Mouse (Mus musculus): ENCODE data around the gene Ttpal. TPM values are rescaled to one million over a fixed set of nuclear protein-coding genes. Genes with fewer than 3 reads are reported as not detected.

The Ttpal gene
- polyA plus RNA-seq, 1 experiment from 2014 or later = 37.3 TPM

GRCm38 (mm10) chr2:163662076-163662475, 60.0 kb downstream of the Ttpal start:
- H3K27ac ChIP-seq (ENCODE audit: low read depth) = no peak overlapping the region
- H3K36me3 ChIP-seq (ENCODE audit: insufficient read depth) = 0 out of 2 replicates have a peak, but pooled peaks cover 6% of the 10 kb centered on the region
- H3K4me1 ChIP-seq (ENCODE audit: insufficient read depth) = no peaks in the 10 kb centered on the region
- DNase-seq = no peak
- WGBS = 93% methylated on average over 5 of the region's 5 CpGs
- no peak overlapping the region for H3K9ac ChIP-seq
- no peak overlapping the region for H3K4me3 ChIP-seq (ENCODE audit: low read depth, low read length)
- H3K9me3 ChIP-seq (ENCODE audit: low read depth, low read length) = no peaks in the 10 kb centered on the region
- H3K27me3 ChIP-seq (ENCODE audit: insufficient read depth, low read length) = no peaks in the 10 kb centered on the region
- H3K4me2 ChIP-seq = no peak overlapping the region
- ATAC-seq (ENCODE audit: insufficient read depth) = no peak
- no peak for TF ChIP-seq CTCF (IDR thresholded peaks at IDR 0.05; ENCODE audit: low read depth)

- ATAC-seq (ENCODE audit: insufficient read depth) = no peak
- 80% methylated on average over 2 of the region's 2 CpGs for WGBS
Observed at GRCm38 (mm10) chr2:163662698-163663221, 60.6 kb downstream of the Ttpal start.

GRCm38 (mm10) chr2:163663930-163664329, 61.8 kb downstream of the Ttpal start:
- H3K27me3 ChIP-seq (ENCODE audit: insufficient read depth, low read length) = no peaks in the 10 kb centered on the region
- H3K4me2 ChIP-seq = no peak overlapping the region
- DNase-seq = no peak
- 75% methylated on average over 3 of the region's 3 CpGs for WGBS
- no peaks in the 10 kb centered on the region for H3K4me1 ChIP-seq (ENCODE audit: insufficient read depth)
- H3K9ac ChIP-seq = no peak overlapping the region
- no peak overlapping the region for H3K27ac ChIP-seq (ENCODE audit: low read depth)
- no peak for TF ChIP-seq CTCF (IDR thresholded peaks at IDR 0.05; ENCODE audit: low read depth)
- H3K9me3 ChIP-seq (ENCODE audit: low read depth, low read length) = no peaks in the 10 kb centered on the region
- 0 out of 2 replicates have a peak, but pooled peaks cover 6% of the 10 kb centered on the region for H3K36me3 ChIP-seq (ENCODE audit: insufficient read depth)
- H3K4me3 ChIP-seq (ENCODE audit: low read depth, low read length) = no peak overlapping the region
- ATAC-seq (ENCODE audit: insufficient read depth) = no peak

More at GRCm38 (mm10) chr2:163662698-163663221, 60.6 kb downstream of the Ttpal start:
- Histone ChIP-seq H3K27ac (ENCODE audit: low read depth) (no peak overlapping the region), H3K4me2 (no peak overlapping the region), H3K9me3 (ENCODE audit: low read depth, low read length) (no peaks in the 10 kb centered on the region), H3K27me3 (ENCODE audit: insufficient read depth, low read length) (no peaks in the 10 kb centered on the region), H3K36me3 (ENCODE audit: insufficient read depth) (0 out of 2 replicates have a peak, but pooled peaks cover 6% of the 10 kb centered on the region), H3K4me3 (ENCODE audit: low read depth, low read length) (no peak overlapping the region), H3K4me1 (ENCODE audit: insufficient read depth) (no peaks in the 10 kb centered on the region), H3K9ac (no peak overlapping the region)
- no peak for TF ChIP-seq CTCF (IDR thresholded peaks at IDR 0.05; ENCODE audit: low read depth)
- DNase-seq = no peak

- Histone ChIP-seq H3K4me1 (ENCODE audit: insufficient read depth) (no peaks in the 10 kb centered on the region), H3K27me3 (ENCODE audit: insufficient read depth, low read length) (no peaks in the 10 kb centered on the region), H3K36me3 (ENCODE audit: insufficient read depth) (no peaks in the 10 kb centered on the region), H3K9ac (no peak overlapping the region), H3K9me3 (ENCODE audit: low read depth, low read length) (no peaks in the 10 kb centered on the region), H3K4me2 (no peak overlapping the region), H3K27ac (ENCODE audit: low read depth) (no peak overlapping the region), H3K4me3 (ENCODE audit: low read depth, low read length) (no peak overlapping the region)
- WGBS = 93% methylated on average over 1 of the region's 1 CpGs
- ATAC-seq (ENCODE audit: insufficient read depth) (no peak), DNase-seq (no peak)
- no peak for TF ChIP-seq CTCF (IDR thresholded peaks at IDR 0.05; ENCODE audit: low read depth)
Observed at GRCm38 (mm10) chr2:163667045-163667444, 64.9 kb downstream of the Ttpal start.

Other genes with a start within 250 kb of the Ttpal start
- 2.7 and 2.9 TPM in 2 replicates for gene Jph2, start 204.3 kb upstream of the Ttpal start, polyA plus RNA-seq (2014; fragmentation: Nextera tagmentation; extraction: Ambion mirVana)
- 90.7 and 91.9 TPM in 2 replicates for gene Oser1, start 177.6 kb upstream of the Ttpal start, polyA plus RNA-seq (2014; fragmentation: Nextera tagmentation; extraction: Ambion mirVana)
- gene Gdap1l1, start 163.8 kb upstream of the Ttpal start, polyA plus RNA-seq (2014; fragmentation: Nextera tagmentation; extraction: Ambion mirVana) = 0.91 and 1.1 TPM in 2 replicates
- gene Fitm2, start 129.7 kb upstream of the Ttpal start, polyA plus RNA-seq (2014; fragmentation: Nextera tagmentation; extraction: Ambion mirVana) = 8.6 and 10.1 TPM in 2 replicates
- gene R3hdml, start 110.0 kb upstream of the Ttpal start, polyA plus RNA-seq (2014; fragmentation: Nextera tagmentation; extraction: Ambion mirVana) = not detected in 2 replicates
- 0.11 TPM in 1 of 2 replicates, not detected in the other for gene Hnf4a, start 95.5 kb upstream of the Ttpal start, polyA plus RNA-seq (2014; fragmentation: Nextera tagmentation; extraction: Ambion mirVana)
- gene Serinc3, start 42.8 kb downstream of the Ttpal start, polyA plus RNA-seq (2014; fragmentation: Nextera tagmentation; extraction: Ambion mirVana) = 56.2 and 62.5 TPM in 2 replicates
- gene Pkig, start 56.1 kb downstream of the Ttpal start, polyA plus RNA-seq (2014; fragmentation: Nextera tagmentation; extraction: Ambion mirVana) = 143 and 145 TPM in 2 replicates
- 9.5 and 9.9 TPM in 2 replicates for gene Ada, start 147.9 kb downstream of the Ttpal start, polyA plus RNA-seq (2014; fragmentation: Nextera tagmentation; extraction: Ambion mirVana)
- gene Ccn5, start 218.5 kb downstream of the Ttpal start, polyA plus RNA-seq (2014; fragmentation: Nextera tagmentation; extraction: Ambion mirVana) = 0.39 and 0.68 TPM in 2 replicates

Measured in lung, embryonic 14.5 days (tissue).